Mouse (Mus musculus) induced T-regulatory cell, adult 2 months (primary cell): Measurements from ENCODE around the gene Tapt1.
A peak's percentile ranks its signal among the peaks of the same experiment; 100 is the strongest.

Experiments
- DNase-seq: peaks from one replicate; pipeline ENCODE4 v3.0.0-alpha.2; 2012; ENCODE audit warnings: low read depth

Gene Tapt1

DNA sequence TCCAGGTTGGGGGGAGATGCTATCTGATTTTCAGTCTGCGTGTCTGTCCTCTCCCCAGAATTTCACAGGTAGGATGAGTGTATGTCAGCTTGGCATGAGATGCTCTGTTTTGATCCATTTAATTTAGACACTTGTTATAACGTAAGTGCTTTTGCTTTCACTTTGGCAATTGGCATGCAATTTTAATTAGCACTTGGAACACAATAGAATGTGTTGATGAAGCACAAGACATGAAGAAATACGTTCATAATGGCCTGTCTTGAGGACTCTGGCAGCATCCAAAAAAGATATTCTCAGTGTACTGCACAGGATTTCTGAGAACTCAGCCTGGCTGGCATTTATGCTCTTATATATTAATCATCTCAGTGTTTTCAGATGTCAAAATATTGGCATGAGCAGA lies 7.5 kb upstream of the Tapt1 start:
- DNase-seq = no peak

DNA sequence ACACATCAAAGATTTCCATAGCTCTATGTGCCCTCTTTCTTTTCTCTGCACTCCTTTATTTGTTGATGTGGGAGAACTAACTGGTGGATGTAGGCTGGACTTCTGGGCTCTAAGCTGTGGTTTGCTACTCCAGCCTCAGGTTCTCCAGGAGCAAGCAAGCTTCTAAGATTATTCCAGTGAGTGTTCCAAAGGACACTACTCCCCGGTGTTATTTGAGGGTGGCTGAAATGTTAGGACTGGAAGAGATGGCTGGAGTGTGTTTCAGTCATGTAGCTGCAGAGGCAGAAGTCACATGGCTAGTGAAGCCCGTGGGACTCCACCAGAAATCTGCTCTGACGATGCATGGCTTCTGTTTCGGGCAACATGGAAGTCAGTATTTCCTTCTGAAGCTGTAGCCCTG lies 2.3 kb upstream of the Tapt1 start:
- no peak for DNase-seq

GRCm38 (mm10) chr5:44228323-44228722 lies 1.9 kb upstream of the Tapt1 start:
- DNase-seq = no peak

- DNase-seq = no peak
Observed at GRCm38 (mm10) chr5:44227462-44227840, 1.0 kb upstream of the Tapt1 start.

- peak; percentile 60 for DNase-seq
Observed at GRCm38 (mm10) chr5:44225911-44226520, 410 bp downstream of the Tapt1 start.

GRCm38 (mm10) chr5:44224916-44225600 lies 1.4 kb downstream of the Tapt1 start:
- DNase-seq = no peak

- DNase-seq = peak; percentile 72
Observed at GRCm38 (mm10) chr5:44224251-44224650, 2.2 kb downstream of the Tapt1 start.

DNA sequence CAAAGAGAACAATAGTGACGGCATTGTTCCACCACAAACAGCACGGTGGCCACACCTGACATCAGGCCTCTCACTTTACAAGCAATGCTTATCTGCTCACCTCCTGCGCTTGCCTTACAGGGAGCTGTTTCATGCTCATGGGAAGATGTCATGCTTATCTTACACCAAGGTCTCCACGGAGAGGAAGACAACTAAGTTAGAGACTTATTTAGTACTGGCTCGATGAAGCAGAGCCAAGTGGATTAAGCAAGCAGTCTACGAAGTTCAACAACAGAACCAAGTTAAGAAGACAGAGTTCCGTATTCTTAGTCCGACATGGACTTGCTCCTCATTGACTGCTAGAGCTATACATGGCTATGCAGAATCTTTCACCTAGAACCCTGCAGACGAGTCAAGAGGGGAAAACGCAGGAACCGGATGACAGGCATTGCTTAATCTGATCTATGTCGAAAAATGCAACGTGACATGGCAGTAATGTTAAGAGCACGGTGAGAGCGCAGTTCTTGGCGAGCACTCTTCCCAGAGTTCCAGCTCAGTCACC lies 3.0 kb downstream of the Tapt1 start:
- DNase-seq = no peak

GRCm38 (mm10) chr5:44220430-44220829 lies 6.0 kb downstream of the Tapt1 start:
- peak; percentile 43 for DNase-seq

- no peak for DNase-seq
Observed at GRCm38 (mm10) chr5:44219871-44220270, 6.6 kb downstream of the Tapt1 start.

- DNase-seq = no peak
Observed at GRCm38 (mm10) chr5:44218483-44218882, 7.9 kb downstream of the Tapt1 start.

GRCm38 (mm10) chr5:44217685-44218041 lies 8.8 kb downstream of the Tapt1 start:
- peak; percentile 39 for DNase-seq

DNA sequence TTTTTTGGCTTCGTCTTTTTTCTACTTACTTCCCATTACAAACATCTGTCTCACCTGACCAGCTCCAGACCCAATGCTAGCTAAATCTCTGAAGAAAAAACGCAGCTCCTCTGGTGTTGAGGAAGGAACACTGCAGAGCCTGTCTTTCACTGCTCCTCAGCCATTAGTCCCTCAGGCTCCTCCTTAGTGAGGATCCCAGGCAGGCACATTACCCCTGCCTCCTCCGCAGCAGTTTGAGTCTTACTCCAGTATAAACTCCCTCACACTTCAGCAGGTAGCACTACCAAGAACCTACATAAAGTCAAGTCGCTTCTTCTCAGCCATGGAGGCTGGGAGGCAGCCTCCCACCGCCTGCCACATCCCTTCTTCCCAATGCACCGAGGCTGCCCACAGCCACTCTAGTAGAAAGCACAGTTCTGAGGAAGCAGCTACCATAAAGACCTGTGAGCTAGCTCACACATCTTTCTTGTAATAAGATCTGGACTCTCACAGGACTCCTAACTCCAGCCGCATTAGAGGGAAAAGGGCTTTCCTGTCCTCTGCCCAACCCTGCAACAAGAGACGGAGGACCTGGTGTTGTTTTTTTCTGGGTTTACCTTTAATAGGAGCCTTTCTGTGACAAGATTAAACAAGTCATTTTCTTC lies 9.3 kb downstream of the Tapt1 start:
- peak; percentile 8 for DNase-seq

DNA sequence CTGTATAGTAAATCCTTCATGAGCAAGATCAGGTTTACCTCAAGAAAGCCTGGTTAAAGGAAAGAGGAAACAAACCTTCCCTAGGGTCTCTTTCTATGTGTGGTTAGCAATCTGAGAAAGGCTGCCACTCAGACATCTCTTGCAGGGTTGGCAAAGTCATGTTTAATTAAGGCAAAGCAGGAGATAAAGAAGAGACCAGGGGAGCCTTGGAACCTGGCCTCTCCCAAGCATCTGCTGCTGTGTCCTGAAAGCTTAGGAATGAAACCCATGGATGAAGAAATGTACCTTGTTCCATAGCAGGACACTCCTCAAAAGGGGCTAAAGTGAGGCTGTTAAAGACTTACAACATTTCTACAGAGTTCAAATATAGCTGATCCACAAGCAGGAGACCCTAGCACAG lies 11.3 kb downstream of the Tapt1 start:
- DNase-seq = no peak

GRCm38 (mm10) chr5:44214025-44214424 lies 12.4 kb downstream of the Tapt1 start:
- DNase-seq = no peak

DNA sequence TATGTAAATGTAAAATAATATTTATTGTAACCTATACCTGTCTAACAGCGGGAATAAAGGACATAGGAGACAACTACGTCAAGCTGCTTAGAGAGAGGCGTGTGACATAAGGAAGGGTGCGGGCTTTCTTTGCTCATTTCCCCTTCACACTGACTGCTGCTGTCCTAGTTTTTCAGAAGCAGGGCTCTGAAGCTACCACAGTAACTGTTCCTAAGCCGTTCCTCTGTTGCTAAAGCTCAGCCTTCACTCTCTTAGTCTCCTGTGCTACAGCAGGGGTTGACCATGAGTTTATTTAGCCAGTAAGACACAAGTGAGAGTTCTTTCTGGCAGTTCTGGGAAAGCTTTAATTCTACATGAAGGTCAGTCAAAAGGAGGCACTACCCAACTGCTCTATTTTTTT lies 13.0 kb downstream of the Tapt1 start:
- DNase-seq = no peak

- no peak for DNase-seq
Observed at GRCm38 (mm10) chr5:44211818-44212465, 14.5 kb downstream of the Tapt1 start.

DNA sequence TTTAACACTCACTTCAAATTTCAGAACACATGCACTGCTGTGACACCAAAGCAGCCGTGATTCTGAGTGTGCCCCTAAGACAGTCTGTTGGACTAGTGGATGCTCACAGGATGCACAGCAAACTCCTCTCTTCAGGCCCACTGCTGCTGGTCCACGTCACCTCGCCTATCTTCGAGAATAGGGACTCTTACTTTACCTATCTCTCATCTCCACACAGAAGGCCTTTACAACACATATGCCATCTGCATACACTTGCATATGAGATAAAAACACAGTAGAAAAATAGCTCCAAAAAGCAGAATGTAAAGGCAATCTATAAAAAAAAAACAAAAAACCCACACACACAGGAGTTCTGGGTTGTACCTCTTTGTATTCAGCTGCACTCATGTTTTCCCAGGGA lies 19.1 kb downstream of the Tapt1 start:
- DNase-seq = no peak

GRCm38 (mm10) chr5:44206651-44207050 lies 19.8 kb downstream of the Tapt1 start:
- DNase-seq = no peak

GRCm38 (mm10) chr5:44203410-44203809 lies 23.0 kb downstream of the Tapt1 start:
- no peak for DNase-seq

GRCm38 (mm10) chr5:44201665-44202064 lies 24.8 kb downstream of the Tapt1 start:
- peak; percentile 10 for DNase-seq

GRCm38 (mm10) chr5:44199109-44199508 lies 27.3 kb downstream of the Tapt1 start:
- no peak for DNase-seq

DNA sequence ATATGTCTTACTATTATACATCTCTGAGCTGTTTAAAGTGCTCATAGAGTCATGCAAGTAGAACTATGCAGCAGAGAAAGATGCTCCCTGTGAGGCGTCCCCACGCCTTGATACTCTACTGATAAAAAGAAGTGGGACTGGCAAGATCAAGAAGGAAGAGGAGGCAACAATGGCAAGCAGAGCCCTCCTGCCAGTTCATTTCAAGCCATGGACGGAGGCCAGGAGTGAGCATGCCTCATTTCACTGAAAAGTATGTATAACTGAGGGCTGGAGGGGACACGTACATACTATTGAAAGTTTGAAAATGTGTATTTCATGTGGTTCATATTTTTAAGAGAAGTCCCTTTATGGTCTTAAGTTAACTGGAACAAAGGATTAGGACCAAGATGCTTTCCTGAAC lies 28.0 kb downstream of the Tapt1 start:
- no peak for DNase-seq
